Mouse (Mus musculus) stomach, embryonic 16.5 days (tissue): ENCODE measurements around the gene Smu1. TPM values are rescaled to one million over a fixed set of nuclear protein-coding genes. Genes with fewer than 3 reads are reported as not detected.
A peak's percentile ranks its signal among the peaks of the same experiment; 100 is the strongest.

ENCODE experiments used
- ATAC-seq: fragments of 200-750 bp; cut with Nextera tagmentation; 2 replicates; pipeline ENCODE4 v1.8.0; 2017; ENCODE audit warnings: moderate number of reproducible peaks, moderate TSS enrichment; ENCODE audit not compliant: insufficient read depth, low FRiP score
- H3K27ac ChIP-seq: fragments of 300-500 bp; sonication (generic); 2 replicates; pipeline ENCODE4 v1.5.1; 2014; ENCODE audit warnings: low read length
- H3K27me3 ChIP-seq: fragments of 300-500 bp; sonication (generic); 2 replicates; pipeline ENCODE4 v1.6.1; 2014; ENCODE audit warnings: low read length, control low read depth, mixed read lengths; ENCODE audit not compliant: control insufficient read depth, insufficient read depth
- H3K36me3 ChIP-seq: fragments of 300-500 bp; sonication (generic); 2 replicates; pipeline ENCODE4 v1.6.1; 2014; ENCODE audit warnings: low read length; ENCODE audit not compliant: control insufficient read depth, insufficient read depth
- H3K4me1 ChIP-seq: fragments of 300-500 bp; sonication (generic); 2 replicates; pipeline ENCODE4 v1.6.1; 2014; ENCODE audit warnings: low read length, control low read depth, mixed read lengths; ENCODE audit not compliant: control insufficient read depth, insufficient read depth
- H3K4me2 ChIP-seq: fragments of 300-500 bp; sonication (generic); 2 replicates; pipeline ENCODE4 v1.6.1; 2014; ENCODE audit warnings: low read depth, low read length, mixed read lengths
- H3K4me3 ChIP-seq: fragments of 300-500 bp; sonication (generic); replicated peaks from 2 replicates; pipeline ENCODE4 v1.5.1; 2014; ENCODE audit warnings: mild to moderate bottlenecking, low read length
- H3K9ac ChIP-seq: fragments of 300-500 bp; sonication (generic); 2 replicates; pipeline ENCODE4 v1.6.1; 2014; ENCODE audit warnings: low read length
- H3K9me3 ChIP-seq: fragments of 300-500 bp; sonication (generic); replicated peaks from 2 replicates; pipeline ENCODE4 v1.6.1; 2016; ENCODE audit warnings: low read length, control low read depth; ENCODE audit not compliant: control insufficient read depth
- WGBS: fragments of 180-500 bp; shearing (Covaris S2); extraction: QIAGEN DNeasy Blood & Tissue Kit; methylation state at CpG from one replicate; pipeline ENCODE4 v1.1.7; 2014; 5-methylcytosine and 5-hydroxymethylcytosine counted together
- polyA plus RNA-seq: library from polyadenylated mRNA; unstranded; fragments of >200 nt; fragmentation: Nextera tagmentation; extraction: Ambion mirVana; gene quantifications from 2 replicates; pipeline ENCODE4 v1.2.1, GENCODE M21; 2015

Smu1 gene
- polyA plus RNA-seq, 1 experiment from 2014 or later = 128 TPM

GRCm38 (mm10) chr4:40791176-40791575, 33.5 kb upstream of the Smu1 start:
- Histone ChIP-seq H3K36me3 (no peaks in the 10 kb centered on the region), H3K4me3 (no peak overlapping the region), H3K27me3 (no peaks in the 10 kb centered on the region), H3K9me3 (0 out of 2 replicates have a peak, but pooled peaks cover 2% of the 10 kb centered on the region), H3K4me2 (no peak overlapping the region), H3K27ac (no peak overlapping the region), H3K9ac (no peak overlapping the region), H3K4me1 (no peaks in the 10 kb centered on the region)
- ATAC-seq = no peak
- 81% methylated on average over 4 of the region's 4 CpGs for WGBS

GRCm38 (mm10) chr4:40786578-40786977, 28.9 kb upstream of the Smu1 start:
- no peak overlapping the region for H3K4me2 ChIP-seq

GRCm38 (mm10) chr4:40785620-40786166, 28.0 kb upstream of the Smu1 start:
- no peak overlapping the region for H3K4me2 ChIP-seq
- no peaks in the 10 kb centered on the region for H3K36me3 ChIP-seq
- peaks cover 11% of the 10 kb centered on the region; the same call in 1 of the 2 replicates for H3K4me1 ChIP-seq
- H3K9ac ChIP-seq = no peak overlapping the region
- 72% methylated on average over 9 of the region's 9 CpGs for WGBS
- H3K27ac ChIP-seq = no peak overlapping the region
- no peaks in the 10 kb centered on the region for H3K27me3 ChIP-seq
- no peak overlapping the region for H3K4me3 ChIP-seq
- no peak for ATAC-seq
- no peaks in the 10 kb centered on the region for H3K9me3 ChIP-seq

More at GRCm38 (mm10) chr4:40786578-40786977, 28.9 kb upstream of the Smu1 start:
- no peak for ATAC-seq
- no peaks in the 10 kb centered on the region for H3K36me3 ChIP-seq
- 81% methylated on average over 4 of the region's 4 CpGs for WGBS
- no peak overlapping the region for H3K27ac ChIP-seq
- peaks cover 6% of the 10 kb centered on the region; the same call in 1 of the 2 replicates for H3K4me1 ChIP-seq
- H3K4me3 ChIP-seq = no peak overlapping the region
- H3K27me3 ChIP-seq = no peaks in the 10 kb centered on the region
- no peaks in the 10 kb centered on the region for H3K9me3 ChIP-seq
- no peak overlapping the region for H3K9ac ChIP-seq

GRCm38 (mm10) chr4:40784556-40785169, 26.9 kb upstream of the Smu1 start:
- H3K4me2 ChIP-seq = no peak overlapping the region
- no peaks in the 10 kb centered on the region for H3K36me3 ChIP-seq
- H3K27me3 ChIP-seq = no peaks in the 10 kb centered on the region
- H3K9ac ChIP-seq = no peak overlapping the region
- no peaks in the 10 kb centered on the region for H3K9me3 ChIP-seq
- no peak overlapping the region for H3K4me3 ChIP-seq
- H3K4me1 ChIP-seq = peaks cover 11% of the 10 kb centered on the region; the same call in 1 of the 2 replicates
- peak; percentile 33; the same call in 1 of the 2 replicates for ATAC-seq
- H3K27ac ChIP-seq = peak overlapping the region; percentile 0; the same call in 1 of the 2 replicates
- WGBS = 52% methylated on average over 10 of the region's 10 CpGs

GRCm38 (mm10) chr4:40783049-40783448, 25.3 kb upstream of the Smu1 start:
- no peak for ATAC-seq
- WGBS = 86% methylated on average over 4 of the region's 4 CpGs
- Histone ChIP-seq H3K4me1 (peaks cover 11% of the 10 kb centered on the region; the same call in 1 of the 2 replicates), H3K4me3 (no peak overlapping the region), H3K27me3 (no peaks in the 10 kb centered on the region), H3K36me3 (no peaks in the 10 kb centered on the region), H3K9me3 (no peaks in the 10 kb centered on the region), H3K4me2 (no peak overlapping the region), H3K9ac (no peak overlapping the region), H3K27ac (no peak overlapping the region)

GRCm38 (mm10) chr4:40781797-40782495, 24.2 kb upstream of the Smu1 start:
- Histone ChIP-seq H3K27ac (peak overlapping the region; percentile 37), H3K9ac (no peak overlapping the region), H3K9me3 (no peaks in the 10 kb centered on the region), H3K4me3 (no peak overlapping the region), H3K27me3 (no peaks in the 10 kb centered on the region), H3K4me1 (peaks cover 11% of the 10 kb centered on the region; the same call in 1 of the 2 replicates), H3K36me3 (no peaks in the 10 kb centered on the region), H3K4me2 (no peak overlapping the region)
- ATAC-seq = no peak
- 45% methylated on average over 8 of the region's 8 CpGs for WGBS

GRCm38 (mm10) chr4:40781143-40781542, 23.4 kb upstream of the Smu1 start:
- H3K4me2 ChIP-seq = no peak overlapping the region

GRCm38 (mm10) chr4:40778656-40779055, 20.9 kb upstream of the Smu1 start:
- H3K4me2 ChIP-seq = no peak overlapping the region
- no peaks in the 10 kb centered on the region for H3K27me3 ChIP-seq
- no peak overlapping the region for H3K9ac ChIP-seq
- no peaks in the 10 kb centered on the region for H3K9me3 ChIP-seq
- peaks cover 23% of the 10 kb centered on the region for H3K4me1 ChIP-seq
- 78% methylated on average over 6 of the region's 6 CpGs for WGBS
- no peak overlapping the region for H3K27ac ChIP-seq
- no peak overlapping the region for H3K4me3 ChIP-seq
- no peaks in the 10 kb centered on the region for H3K36me3 ChIP-seq
- no peak for ATAC-seq

More at GRCm38 (mm10) chr4:40781143-40781542, 23.4 kb upstream of the Smu1 start:
- no peaks in the 10 kb centered on the region for H3K27me3 ChIP-seq
- ATAC-seq = no peak
- 22% methylated on average over 3 of the region's 3 CpGs for WGBS
- H3K9me3 ChIP-seq = no peaks in the 10 kb centered on the region
- H3K9ac ChIP-seq = no peak overlapping the region
- peaks cover 11% of the 10 kb centered on the region; the same call in 1 of the 2 replicates for H3K4me1 ChIP-seq
- no peak overlapping the region for H3K27ac ChIP-seq
- no peaks in the 10 kb centered on the region for H3K36me3 ChIP-seq
- no peak overlapping the region for H3K4me3 ChIP-seq

GRCm38 (mm10) chr4:40777116-40777515, 19.4 kb upstream of the Smu1 start:
- WGBS = 43% methylated on average over 2 of the region's 2 CpGs
- Histone ChIP-seq H3K4me3 (no peak overlapping the region), H3K27ac (no peak overlapping the region), H3K36me3 (no peaks in the 10 kb centered on the region), H3K9ac (no peak overlapping the region), H3K4me1 (peaks cover 22% of the 10 kb centered on the region), H3K4me2 (no peak overlapping the region), H3K9me3 (no peaks in the 10 kb centered on the region), H3K27me3 (no peaks in the 10 kb centered on the region)
- no peak for ATAC-seq
